Mouse (Mus musculus) liver, embryonic 12.5 days (tissue): Measurements from ENCODE around the gene Nudt15. TPM values are rescaled to one million over a fixed set of nuclear protein-coding genes. Genes with fewer than 3 reads are reported as not detected.
"Not testable (repeated sequence)": the region's sequence is repeated elsewhere in the genome, so short reads cannot be mapped to it uniquely, and the experiment has no call there.

Source experiments
- ATAC-seq: fragments of 200-750 bp; cut with Nextera tagmentation; 2 replicates; pipeline ENCODE4 v1.8.0; 2017; ENCODE audit warnings: moderate number of reproducible peaks, mild to moderate bottlenecking, moderate library complexity
- H3K27ac ChIP-seq: fragments of 300-500 bp; sonication (generic); 2 replicates; pipeline ENCODE4 v1.5.1; 2016; ENCODE audit warnings: mild to moderate bottlenecking
- H3K27me3 ChIP-seq: fragments of 300-500 bp; sonication (generic); replicated peaks from 2 replicates; pipeline ENCODE4 v1.6.1; 2016; ENCODE audit warnings: mild to moderate bottlenecking, moderate library complexity
- H3K36me3 ChIP-seq: fragments of 300-500 bp; sonication (generic); 2 replicates; pipeline ENCODE4 v1.6.1; 2016; ENCODE audit warnings: mild to moderate bottlenecking, moderate library complexity
- H3K4me1 ChIP-seq: fragments of 300-500 bp; sonication (generic); 2 replicates; pipeline ENCODE4 v1.6.1; 2016
- H3K4me2 ChIP-seq: fragments of 300-500 bp; sonication (generic); 2 replicates; pipeline ENCODE4 v1.6.1; 2016; ENCODE audit warnings: mild to moderate bottlenecking, moderate library complexity
- H3K4me3 ChIP-seq: fragments of 300-500 bp; sonication (generic); 2 replicates; pipeline ENCODE4 v1.5.1; 2016; ENCODE audit warnings: mild to moderate bottlenecking, moderate library complexity
- H3K9ac ChIP-seq: fragments of 300-500 bp; sonication (generic); 2 replicates; pipeline ENCODE4 v1.6.1; 2016; ENCODE audit warnings: mild to moderate bottlenecking, moderate library complexity
- H3K9me3 ChIP-seq: fragments of 300-500 bp; sonication (generic); replicated peaks from 2 replicates; pipeline ENCODE4 v1.6.1; 2016; ENCODE audit warnings: mild to moderate bottlenecking, moderate library complexity
- WGBS: fragments of 180-500 bp; shearing (Covaris S2); methylation state at CpG from one replicate; pipeline ENCODE4 v1.1.7; 2016; ENCODE audit not compliant: insufficient replicate concordance; 5-methylcytosine and 5-hydroxymethylcytosine counted together
- polyA plus RNA-seq: library from polyadenylated mRNA; unstranded; fragments of >200 nt; fragmentation: Nextera tagmentation; extraction: Ambion mirVana; gene quantifications from 2 replicates; pipeline ENCODE4 v1.2.1, GENCODE M21; 2016

Nudt15 gene
- 5.5 and 5.8 TPM in 2 replicates for polyA plus RNA-seq

GRCm38 (mm10) chr14:73548051-73548450, at the start of gene Nudt15:
Gene Nudt15, minus strand, starts transcription at chr14:73548242.
- H3K27me3 ChIP-seq = no peaks in the 10 kb centered on the region
- H3K36me3 ChIP-seq = no peaks in the 10 kb centered on the region
- no peak within 1 kb of the TSS for H3K4me3 ChIP-seq
- peaks cover 12% of the 10 kb centered on the region for H3K4me1 ChIP-seq
- H3K4me2 ChIP-seq = no peak within 1 kb of the TSS
- ATAC-seq = no peak
- H3K9me3 ChIP-seq = no peaks in the 10 kb centered on the region
- H3K27ac ChIP-seq = no peak within 1 kb of the TSS
- WGBS = 72% methylated on average over 3 of the region's 3 CpGs
- no peak within 1 kb of the TSS for H3K9ac ChIP-seq

GRCm38 (mm10) chr14:73592166-73592565, 44.1 kb upstream of the Nudt15 start:
- 73% methylated on average over 1 of the region's 1 CpGs for WGBS
- Histone ChIP-seq H3K9me3 (no peaks in the 10 kb centered on the region), H3K27me3 (no peaks in the 10 kb centered on the region), H3K4me3 (no peak overlapping the region), H3K9ac (no peak overlapping the region), H3K36me3 (peaks cover 57% of the 10 kb centered on the region), H3K4me2 (no peak overlapping the region), H3K27ac (no peak overlapping the region), H3K4me1 (no peaks in the 10 kb centered on the region)
- no peak for ATAC-seq

- no peak overlapping the region for H3K27ac ChIP-seq
- no peak overlapping the region for H3K4me3 ChIP-seq
- H3K9me3 ChIP-seq = no peaks in the 10 kb centered on the region
- peaks cover 40% of the 10 kb centered on the region for H3K36me3 ChIP-seq
- H3K4me1 ChIP-seq = no peaks in the 10 kb centered on the region
- no peak overlapping the region for H3K4me2 ChIP-seq
- no peak for ATAC-seq
- H3K27me3 ChIP-seq = no peaks in the 10 kb centered on the region
- H3K9ac ChIP-seq = no peak overlapping the region
- 67% methylated on average over 1 of the region's 1 CpGs for WGBS
These were observed 40.0 kb upstream of the Nudt15 start for GRCm38 (mm10) chr14:73588080-73588479.

- H3K4me1 ChIP-seq = 0 out of 2 replicates have a peak, but pooled peaks cover 5% of the 10 kb centered on the region
- H3K9me3 ChIP-seq = no peaks in the 10 kb centered on the region
- no peak overlapping the region for H3K4me3 ChIP-seq
- no peak for ATAC-seq
- H3K4me2 ChIP-seq = no peak overlapping the region
- peaks cover 50% of the 10 kb centered on the region for H3K36me3 ChIP-seq
- no peak overlapping the region for H3K27ac ChIP-seq
- no peaks in the 10 kb centered on the region for H3K27me3 ChIP-seq
- H3K9ac ChIP-seq = no peak overlapping the region
These were observed 28.3 kb upstream of the Nudt15 start for GRCm38 (mm10) chr14:73576336-73576735.

- ATAC-seq = no peak; the same call in 1 of the 2 replicates
These were observed 26.0 kb upstream of the Nudt15 start for GRCm38 (mm10) chr14:73574053-73574452.

GRCm38 (mm10) chr14:73571143-73571542, 23.1 kb upstream of the Nudt15 start:
- no peak overlapping the region for H3K9ac ChIP-seq
- H3K27me3 ChIP-seq = no peaks in the 10 kb centered on the region
- H3K36me3 ChIP-seq = peaks cover 44% of the 10 kb centered on the region
- WGBS = 80% methylated on average over 4 of the region's 4 CpGs
- ATAC-seq = no peak
- H3K27ac ChIP-seq = no peak overlapping the region
- H3K4me3 ChIP-seq = no peak overlapping the region
- H3K9me3 ChIP-seq = no peaks in the 10 kb centered on the region
- no peak overlapping the region for H3K4me2 ChIP-seq
- 0 out of 2 replicates have a peak, but pooled peaks cover 1% of the 10 kb centered on the region for H3K4me1 ChIP-seq

More at GRCm38 (mm10) chr14:73574053-73574452, 26.0 kb upstream of the Nudt15 start:
- H3K4me3 ChIP-seq = no peak overlapping the region
- H3K9me3 ChIP-seq = no peaks in the 10 kb centered on the region
- peaks cover 47% of the 10 kb centered on the region for H3K36me3 ChIP-seq
- no peaks in the 10 kb centered on the region for H3K27me3 ChIP-seq
- no peak overlapping the region for H3K27ac ChIP-seq
- WGBS = 68% methylated on average over 5 of the region's 5 CpGs
- H3K9ac ChIP-seq = no peak overlapping the region
- H3K4me2 ChIP-seq = no peak overlapping the region
- H3K4me1 ChIP-seq = 0 out of 2 replicates have a peak, but pooled peaks cover 5% of the 10 kb centered on the region

GRCm38 (mm10) chr14:73569831-73570230, 21.8 kb upstream of the Nudt15 start:
- not testable (repeated sequence) for H3K9me3 ChIP-seq, H3K4me3 ChIP-seq, H3K4me1 ChIP-seq, ATAC-seq, H3K9ac ChIP-seq, H3K4me2 ChIP-seq, H3K27me3 ChIP-seq, H3K27ac ChIP-seq
- WGBS = 78% methylated on average over 4 of the region's 4 CpGs
- peaks cover 33% of the 10 kb centered on the region for H3K36me3 ChIP-seq

DNA sequence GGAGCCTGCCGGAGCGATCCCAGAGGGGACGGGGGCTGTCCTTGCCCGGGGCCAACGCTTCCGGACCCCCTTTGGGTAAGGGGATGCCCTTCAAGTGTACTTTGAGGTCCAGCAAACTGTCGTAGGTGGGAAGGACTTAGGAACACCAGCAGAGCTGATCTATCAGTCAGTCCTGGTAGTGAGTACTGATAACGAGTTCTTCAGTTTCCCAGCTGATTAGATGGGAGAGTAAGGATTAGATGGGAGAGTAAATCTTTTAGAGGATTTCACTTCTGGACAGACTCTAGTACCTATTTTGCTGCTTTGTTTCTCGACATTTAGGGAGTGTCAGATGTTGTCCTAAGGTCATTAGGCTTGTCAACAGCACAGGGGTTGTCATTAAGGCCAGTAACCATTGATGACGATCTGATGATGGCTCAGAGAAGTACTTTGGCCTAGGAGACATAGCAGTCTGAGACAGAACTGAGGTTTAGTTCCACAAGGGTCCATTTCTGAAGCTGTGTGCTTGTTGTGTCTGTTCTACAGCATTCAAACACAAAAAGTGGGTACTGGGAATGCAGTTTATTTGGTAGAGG, 5.2 kb upstream of the Nudt15 start:
- Histone ChIP-seq H3K4me2 (peak overlapping the region; percentile 87), H3K9me3 (no peaks in the 10 kb centered on the region), H3K27me3 (no peaks in the 10 kb centered on the region), H3K27ac (peak overlapping the region; percentile 85), H3K4me1 (peaks cover 22% of the 10 kb centered on the region), H3K9ac (peak overlapping the region; percentile 97), H3K36me3 (peaks cover 15% of the 10 kb centered on the region), H3K4me3 (peak overlapping the region; percentile 99)
- ATAC-seq = peak; percentile 60
- under 1% methylated on average over 10 of the region's 10 CpGs for WGBS

DNA sequence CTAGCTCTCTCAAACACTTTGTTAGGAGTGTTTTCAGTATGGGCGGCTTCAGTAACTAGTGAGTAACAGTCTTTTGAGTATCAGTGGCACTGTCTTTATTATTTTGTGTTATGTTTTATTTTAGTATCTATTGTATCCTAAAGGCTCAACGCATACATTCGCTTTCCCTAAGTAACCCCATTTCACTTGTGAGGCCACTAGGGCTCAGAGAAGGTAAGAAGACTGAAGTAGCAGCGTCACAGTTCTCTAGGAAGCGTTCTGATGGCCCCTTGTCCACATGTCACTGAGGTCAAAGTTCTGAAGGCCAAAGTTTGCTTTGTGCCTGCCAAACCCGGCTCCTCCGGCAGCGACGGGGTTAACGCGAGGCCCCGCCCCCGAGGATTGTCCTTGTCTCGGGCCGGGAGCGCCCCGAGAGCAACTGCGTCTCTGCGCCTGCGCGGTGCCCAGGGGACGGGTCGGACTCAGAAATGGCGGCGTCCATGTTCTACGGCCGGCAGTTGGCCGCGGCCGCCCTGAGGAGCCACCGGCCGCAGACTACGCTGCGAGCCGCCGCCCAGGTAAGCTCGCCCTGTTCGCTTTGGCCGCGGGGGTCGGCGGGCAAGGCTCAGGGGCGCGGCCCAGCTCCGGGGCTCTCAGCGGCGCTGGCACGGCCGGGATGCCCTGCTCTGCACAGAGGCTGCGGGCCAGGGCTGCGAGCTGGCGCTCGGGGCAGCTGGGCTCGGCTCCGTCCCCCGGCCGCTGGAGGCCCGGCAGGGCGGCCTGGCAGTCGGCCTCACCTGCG, 4.5 kb upstream of the Nudt15 start:
- H3K4me3 ChIP-seq = peak overlapping the region; percentile 99
- peak; percentile 93 for ATAC-seq
- H3K27ac ChIP-seq = peak overlapping the region; percentile 85
- H3K27me3 ChIP-seq = no peaks in the 10 kb centered on the region
- H3K9ac ChIP-seq = peak overlapping the region; percentile 97
- H3K4me2 ChIP-seq = peak overlapping the region; percentile 87
- H3K36me3 ChIP-seq = peaks cover 15% of the 10 kb centered on the region
- H3K4me1 ChIP-seq = peaks cover 20% of the 10 kb centered on the region
- H3K9me3 ChIP-seq = no peaks in the 10 kb centered on the region
- WGBS = 4% methylated on average over 60 of the region's 61 CpGs

GRCm38 (mm10) chr14:73551164-73551563, 3.1 kb upstream of the Nudt15 start:
- 62% methylated on average over 6 of the region's 6 CpGs for WGBS
- no peak overlapping the region for H3K4me2 ChIP-seq
- H3K27ac ChIP-seq = no peak overlapping the region
- H3K4me1 ChIP-seq = peaks cover 20% of the 10 kb centered on the region
- no peak for ATAC-seq
- no peaks in the 10 kb centered on the region for H3K9me3 ChIP-seq
- H3K36me3 ChIP-seq = peaks cover 7% of the 10 kb centered on the region
- no peak overlapping the region for H3K9ac ChIP-seq
- no peaks in the 10 kb centered on the region for H3K27me3 ChIP-seq
- H3K4me3 ChIP-seq = no peak overlapping the region

DNA sequence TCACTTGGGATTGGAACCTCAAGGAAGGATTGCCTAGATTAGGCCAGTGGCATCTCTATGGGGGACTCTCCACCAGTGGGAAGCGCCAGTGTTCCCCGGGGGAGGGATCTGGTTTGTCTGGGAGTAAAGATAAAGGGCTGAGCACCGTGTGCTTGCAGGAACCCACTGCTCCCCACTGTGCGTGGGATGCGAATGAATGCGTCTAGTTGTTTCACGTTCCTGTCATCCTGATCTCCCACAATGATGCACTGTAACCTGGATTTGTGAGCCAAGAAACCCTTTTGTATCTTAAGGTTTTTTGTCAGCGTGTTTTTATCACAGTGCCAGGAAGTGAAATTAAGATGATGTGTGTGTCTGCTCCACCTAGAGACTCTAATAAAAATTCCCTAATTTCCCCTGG, 2.7 kb upstream of the Nudt15 start:
- Histone ChIP-seq H3K9me3 (no peaks in the 10 kb centered on the region), H3K9ac (no peak overlapping the region), H3K27me3 (no peaks in the 10 kb centered on the region), H3K4me1 (peaks cover 20% of the 10 kb centered on the region), H3K27ac (no peak overlapping the region), H3K4me2 (no peak overlapping the region), H3K36me3 (peaks cover 3% of the 10 kb centered on the region), H3K4me3 (no peak overlapping the region)
- no peak for ATAC-seq
- 44% methylated on average over 8 of the region's 8 CpGs for WGBS

GRCm38 (mm10) chr14:73550291-73550690, 2.2 kb upstream of the Nudt15 start:
- H3K4me2 ChIP-seq = no peak overlapping the region
- H3K4me1 ChIP-seq = peaks cover 20% of the 10 kb centered on the region
- H3K4me3 ChIP-seq = no peak overlapping the region
- no peak overlapping the region for H3K9ac ChIP-seq
- no peaks in the 10 kb centered on the region for H3K27me3 ChIP-seq
- no peaks in the 10 kb centered on the region for H3K9me3 ChIP-seq
- H3K36me3 ChIP-seq = no peaks in the 10 kb centered on the region
- no peak overlapping the region for H3K27ac ChIP-seq
- 52% methylated on average over 3 of the region's 3 CpGs for WGBS
- no peak for ATAC-seq
